Mouse (Mus musculus): ENCODE data around the gene Il9r. TPM values are rescaled to one million over a fixed set of nuclear protein-coding genes. Genes with fewer than 3 reads are reported as not detected.

The Il9r gene
- total RNA-seq, 4 experiments from 2014 or later, result not detected

- DNase-seq (ENCODE audit: low spot score in 2 of 2), result no peak
Observed at GRCm38 (mm10) chr11:32199230-32199629, 849 bp downstream of the Il9r start.

DNA sequence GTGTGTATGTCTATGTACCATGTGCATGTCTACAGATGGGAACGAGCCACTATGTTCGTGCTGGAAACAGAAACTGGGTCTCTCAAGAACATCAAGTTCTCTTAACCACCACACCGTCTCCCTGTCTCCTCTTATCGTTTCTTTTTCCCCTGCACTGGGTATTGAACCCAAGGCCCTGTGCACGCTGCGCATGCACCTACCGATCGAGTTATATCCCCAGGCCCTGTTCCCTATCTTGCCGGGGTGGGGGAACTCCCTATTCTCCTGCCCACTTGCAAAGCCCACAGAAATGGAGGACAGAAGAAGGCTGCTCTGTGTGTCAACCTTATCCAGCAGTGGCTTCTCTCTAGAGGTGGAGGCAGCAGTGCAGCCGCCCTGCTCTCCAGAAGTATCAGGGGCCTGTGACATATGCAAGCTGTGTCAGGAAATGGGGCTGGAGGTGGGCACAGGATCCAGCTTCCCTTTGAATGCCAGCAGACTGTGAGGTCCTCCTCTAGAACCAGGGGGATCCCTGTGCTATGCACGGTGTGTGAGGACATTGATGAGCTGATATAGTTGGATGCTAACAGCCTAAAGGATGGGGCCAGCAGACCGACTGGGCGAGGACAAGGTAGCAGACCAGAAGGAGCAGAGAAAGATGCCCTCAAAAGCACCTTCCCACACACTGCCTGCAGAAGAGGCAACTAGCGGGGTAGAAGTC, 1.7 kb downstream of the Il9r start:
- no peak for DNase-seq (ENCODE audit: low spot score in 2 of 2)

- no peak for DNase-seq (ENCODE audit: low spot score in 2 of 2)
Observed at GRCm38 (mm10) chr11:32197766-32198165, 2.3 kb downstream of the Il9r start.

GRCm38 (mm10) chr11:32196727-32197126, 3.4 kb downstream of the Il9r start:
- DNase-seq (ENCODE audit: low spot score in 2 of 2), result no peak

DNA sequence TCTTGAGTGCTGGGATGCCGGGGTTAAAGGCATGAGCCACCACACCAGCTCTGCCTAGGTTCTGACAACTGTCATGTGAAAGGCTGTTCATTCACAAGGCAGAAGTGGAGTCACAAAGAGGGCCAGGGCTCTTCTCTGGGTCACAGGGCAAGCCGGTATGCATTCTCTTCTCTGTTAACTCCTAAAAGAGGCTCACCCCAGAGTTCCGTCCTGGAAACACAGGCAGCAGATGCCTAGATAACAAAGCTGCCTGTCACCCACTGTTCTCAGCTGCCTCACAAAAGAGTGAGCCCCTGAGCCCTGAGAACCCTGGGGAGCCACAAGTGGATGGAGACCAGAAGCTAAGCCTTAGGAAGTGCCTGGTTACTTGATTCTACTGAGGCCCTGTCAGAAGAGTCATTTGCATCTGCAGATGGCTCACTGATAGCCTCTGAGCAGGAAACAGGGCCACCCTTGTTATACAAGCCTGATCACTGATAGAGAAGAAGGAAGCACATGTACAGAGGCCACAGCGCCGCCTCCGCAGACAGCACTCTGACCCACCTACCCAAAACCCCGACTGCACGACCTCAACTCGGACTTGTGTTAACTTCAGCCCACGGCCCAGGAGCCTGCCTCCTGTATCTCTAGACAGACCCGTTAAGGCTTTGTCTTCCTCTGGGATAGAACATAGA, 4.1 kb downstream of the Il9r start:
- no peak for DNase-seq (ENCODE audit: low spot score in 2 of 2)

DNA sequence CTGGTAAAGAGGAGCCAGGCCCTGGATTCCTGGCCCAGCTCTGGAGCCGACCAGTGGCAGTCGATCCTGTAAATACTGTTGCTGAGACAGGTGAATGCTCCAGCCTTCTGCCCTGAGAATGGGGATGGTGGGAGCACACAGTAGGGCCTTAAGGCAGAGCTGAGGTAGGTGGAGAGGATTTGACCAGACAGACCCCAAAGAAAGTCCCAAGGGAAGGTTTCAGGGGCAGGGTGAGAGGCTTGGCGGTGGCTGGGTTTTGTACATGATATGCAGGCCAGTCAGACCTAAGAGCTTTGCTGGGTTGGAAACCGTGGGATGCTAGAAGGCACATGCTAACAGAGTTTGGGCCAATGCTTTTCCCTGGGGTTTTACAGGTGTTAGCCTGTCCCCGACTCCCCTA, 5.5 kb downstream of the Il9r start:
- no peak for DNase-seq (ENCODE audit: low spot score in 2 of 2)

GRCm38 (mm10) chr11:32194086-32194485, 6.0 kb downstream of the Il9r start:
- no peak for DNase-seq (ENCODE audit: low spot score in 2 of 2)

DNA sequence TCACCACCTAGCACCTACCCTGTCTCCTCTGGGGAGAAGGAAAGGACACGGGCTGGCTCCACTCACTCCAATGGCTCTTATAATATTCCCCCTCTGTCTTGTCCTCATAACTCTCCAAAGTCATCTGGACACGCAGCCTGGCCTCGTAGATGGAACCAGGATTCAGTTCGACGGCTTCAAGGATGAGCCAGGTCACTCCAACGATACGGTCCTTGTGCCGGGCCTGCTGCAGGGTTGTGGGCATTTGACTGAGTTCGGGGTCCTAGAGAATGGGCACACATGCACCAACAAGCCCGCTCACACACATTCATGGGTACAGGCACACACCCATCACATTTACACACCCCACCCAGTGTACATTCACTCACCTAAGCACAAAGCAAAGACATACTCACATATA, 6.9 kb downstream of the Il9r start:
- no peak for DNase-seq (ENCODE audit: low spot score in 2 of 2)

- DNase-seq (ENCODE audit: low spot score in 2 of 2), result no peak
Observed at GRCm38 (mm10) chr11:32190603-32191110, 9.4 kb downstream of the Il9r start.

DNA sequence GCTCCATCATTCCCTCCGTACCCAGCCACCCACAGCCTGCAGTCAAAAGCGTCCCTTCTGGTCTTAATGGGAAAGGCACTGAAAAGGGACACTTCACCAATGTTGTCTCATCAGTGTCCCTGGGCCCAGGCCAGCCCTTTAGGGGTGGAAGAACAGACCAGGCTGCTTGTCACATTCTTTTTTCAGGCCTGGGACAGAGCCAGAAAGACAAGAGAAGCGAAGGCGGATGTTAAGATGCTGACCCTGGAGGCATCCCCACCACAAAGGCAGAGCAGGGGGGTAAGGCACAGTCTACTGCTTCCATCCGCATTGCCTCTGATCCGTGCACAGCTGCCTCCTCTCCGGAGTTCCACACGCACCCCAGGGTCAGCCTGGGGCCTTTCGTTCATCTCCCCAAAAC, 10.0 kb downstream of the Il9r start:
- no peak for DNase-seq (ENCODE audit: low spot score in 2 of 2)

- DNase-seq (ENCODE audit: low spot score in 2 of 2), result no peak
Observed at GRCm38 (mm10) chr11:32189434-32189833, 10.6 kb downstream of the Il9r start.

DNA sequence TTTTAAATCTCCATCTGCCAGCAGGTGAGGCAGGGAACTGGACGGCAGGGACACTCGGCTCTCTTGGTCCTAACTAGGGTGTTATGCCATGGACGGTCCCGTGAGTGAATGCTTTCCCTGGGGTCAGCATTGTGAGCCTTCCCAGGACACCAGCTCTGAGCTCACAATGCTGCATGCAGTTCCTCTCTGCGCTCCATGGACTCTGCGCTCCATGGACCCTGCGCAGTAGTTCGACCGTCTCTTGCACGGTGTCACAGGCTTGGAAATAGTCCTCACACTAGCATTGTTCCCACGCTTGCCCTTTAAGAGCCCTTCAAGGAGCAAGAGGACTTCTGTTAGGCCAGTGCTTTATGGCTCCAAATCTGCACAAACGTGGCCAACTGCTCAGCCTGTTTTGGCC, 11.2 kb downstream of the Il9r start:
- DNase-seq (ENCODE audit: low spot score in 2 of 2), result no peak

DNA sequence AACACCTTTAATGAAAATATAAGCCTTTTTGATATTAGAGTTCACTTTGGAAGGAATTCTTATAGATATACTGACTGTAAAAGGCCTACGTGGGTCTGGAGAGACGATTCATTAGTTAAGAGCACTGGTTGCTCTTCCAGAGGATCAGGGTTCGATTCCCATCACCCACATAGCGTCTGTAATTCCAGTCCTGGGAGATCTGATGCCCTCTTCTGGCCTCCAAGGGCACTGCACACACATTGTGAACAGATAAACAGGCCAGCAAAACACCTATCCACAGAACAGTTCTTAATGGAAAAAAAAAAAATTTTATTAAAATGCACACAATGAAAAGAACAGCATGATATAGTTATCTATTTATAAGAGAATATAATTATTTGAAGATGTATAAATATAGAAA, 12.8 kb downstream of the Il9r start:
- no peak for DNase-seq (ENCODE audit: low spot score in 2 of 2)

- DNase-seq (ENCODE audit: low spot score in 2 of 2), result no peak
Observed at GRCm38 (mm10) chr11:32186031-32186430, 14.0 kb downstream of the Il9r start.

- DNase-seq (ENCODE audit: low spot score in 2 of 2), result no peak
Observed at GRCm38 (mm10) chr11:32184469-32184868, 15.6 kb downstream of the Il9r start.

DNA sequence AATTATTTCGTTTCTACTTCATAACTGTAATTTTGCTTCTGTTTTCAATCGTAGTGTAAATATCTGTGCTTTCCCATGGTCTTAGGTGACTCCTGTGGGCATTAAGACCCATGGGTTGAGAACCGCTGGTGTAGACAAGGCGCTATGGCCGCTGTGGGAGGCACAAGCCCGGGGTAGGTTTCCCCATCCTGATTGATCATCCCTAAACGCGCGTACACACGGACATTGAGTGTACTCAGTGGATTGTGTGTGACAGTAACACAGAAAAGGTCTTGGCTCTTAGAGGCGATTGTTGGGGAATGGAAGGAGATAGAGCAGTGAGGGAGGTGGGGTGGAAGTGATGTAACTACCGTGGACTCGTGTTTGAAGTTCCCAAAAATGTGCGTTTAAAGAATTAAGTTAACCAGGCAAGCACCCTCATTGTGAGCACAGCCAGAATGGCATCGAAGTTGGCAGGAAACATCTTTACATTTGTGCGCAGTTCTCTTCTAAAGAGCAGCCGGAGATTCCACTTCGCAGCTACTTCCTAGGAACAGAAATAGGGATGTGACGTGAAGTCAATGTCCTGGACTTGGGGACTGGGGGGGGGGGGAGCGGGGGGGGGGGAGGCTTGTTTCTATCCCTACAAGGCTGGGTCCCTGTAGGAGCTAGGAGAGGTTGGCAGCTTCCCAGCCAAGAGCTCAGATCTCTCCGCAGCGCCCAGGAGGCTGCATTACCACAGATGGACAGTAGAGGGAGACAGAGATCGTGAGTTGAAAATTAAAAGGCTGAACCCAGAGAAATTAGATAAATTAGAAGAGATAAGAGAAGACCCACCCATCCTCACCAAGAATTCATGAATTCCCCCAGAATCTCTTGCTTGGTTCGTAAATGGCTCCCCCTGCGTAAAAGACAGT, 17.9 kb downstream of the Il9r start:
- peak; percentile 67 to 89 for DNase-seq (ENCODE audit: low spot score in 2 of 2)

DNA sequence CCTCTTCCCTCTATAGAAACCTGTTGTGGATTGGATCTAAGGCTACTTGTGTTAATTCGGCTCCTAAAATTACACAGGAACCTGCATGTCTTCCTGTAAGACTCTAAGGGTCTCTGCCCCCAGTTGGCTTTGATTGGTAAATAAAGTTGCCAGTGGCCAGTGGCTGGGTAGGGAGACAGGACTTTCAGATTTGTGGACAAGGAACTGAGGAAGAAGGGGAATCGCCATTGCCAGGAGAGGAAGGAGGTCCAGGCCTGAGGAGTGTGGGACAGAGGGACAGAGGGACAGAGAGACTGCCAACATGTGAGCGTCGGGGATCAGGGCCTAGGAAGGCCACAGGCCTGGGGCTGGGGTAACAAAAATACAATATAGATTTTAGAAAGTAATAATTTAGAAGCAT, 18.8 kb downstream of the Il9r start:
- no peak for DNase-seq (ENCODE audit: low spot score in 2 of 2)

DNA sequence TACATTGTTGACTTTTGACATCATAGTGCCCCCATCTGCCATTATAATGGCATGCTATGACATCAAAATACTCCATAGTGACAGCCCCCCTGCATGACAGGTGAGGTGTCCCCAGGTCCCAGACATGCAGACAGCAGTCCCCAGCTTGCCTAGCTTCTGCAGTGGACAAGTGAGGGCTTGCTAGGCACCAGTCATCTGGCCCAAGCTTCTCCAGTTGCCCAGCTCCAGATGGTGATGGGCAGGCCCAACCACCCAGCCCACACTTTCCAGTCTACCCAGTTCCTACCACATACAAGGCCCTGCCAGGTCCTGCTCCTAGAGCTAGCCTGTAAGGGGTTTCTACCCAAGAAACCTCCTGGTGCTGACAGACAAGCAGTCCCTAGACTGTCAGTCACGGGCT, 21.6 kb downstream of the Il9r start:
- no peak for DNase-seq (ENCODE audit: low spot score in 2 of 2)

- no peak for DNase-seq (ENCODE audit: low spot score in 2 of 2)
Observed at GRCm38 (mm10) chr11:32166683-32167082, 33.4 kb downstream of the Il9r start.

DNA sequence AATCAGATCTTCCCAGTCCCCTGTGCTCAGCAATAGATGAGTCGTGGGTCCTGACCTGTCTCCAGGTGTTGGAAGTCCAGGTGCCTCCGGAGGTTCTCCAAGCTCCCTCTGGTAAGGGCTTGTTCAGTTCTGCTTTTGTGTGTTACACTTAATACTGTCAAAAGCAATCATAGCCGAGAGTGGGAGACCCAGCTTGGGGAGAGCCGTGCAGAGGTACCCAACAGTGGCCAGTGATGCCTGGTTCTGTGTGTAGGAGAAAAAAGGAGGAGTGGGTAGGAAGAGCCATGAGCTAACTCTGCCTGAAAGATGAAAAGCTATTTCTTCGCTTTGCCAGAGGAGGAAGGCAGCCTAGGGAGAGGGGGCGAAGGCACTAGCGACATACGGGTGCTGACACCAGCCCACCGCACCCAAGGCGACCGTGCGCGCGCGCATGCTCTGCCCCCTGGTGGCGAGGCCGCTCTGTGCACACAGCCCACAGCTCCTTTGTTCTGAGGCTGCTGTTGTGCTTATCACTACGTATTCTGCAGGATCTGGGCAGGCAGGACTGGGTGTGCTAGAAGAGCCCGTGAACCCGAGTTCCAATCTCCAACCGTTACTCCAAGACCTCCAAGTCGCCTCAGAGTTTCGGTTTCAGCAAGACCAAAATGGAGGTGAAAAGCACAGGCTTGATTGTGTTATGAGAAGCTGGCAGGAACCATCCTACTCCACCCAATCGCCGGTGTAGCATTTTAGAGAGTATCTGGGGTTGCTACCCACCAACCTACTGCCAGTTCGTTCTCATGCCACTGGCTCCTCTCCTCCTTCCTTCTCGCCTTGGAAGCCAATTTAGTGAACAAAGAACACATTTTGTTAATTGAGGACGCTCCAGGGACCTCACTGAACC, 37.9 kb downstream of the Il9r start:
- peak; percentile 66 to 87 for DNase-seq (ENCODE audit: low spot score in 2 of 2)

DNA sequence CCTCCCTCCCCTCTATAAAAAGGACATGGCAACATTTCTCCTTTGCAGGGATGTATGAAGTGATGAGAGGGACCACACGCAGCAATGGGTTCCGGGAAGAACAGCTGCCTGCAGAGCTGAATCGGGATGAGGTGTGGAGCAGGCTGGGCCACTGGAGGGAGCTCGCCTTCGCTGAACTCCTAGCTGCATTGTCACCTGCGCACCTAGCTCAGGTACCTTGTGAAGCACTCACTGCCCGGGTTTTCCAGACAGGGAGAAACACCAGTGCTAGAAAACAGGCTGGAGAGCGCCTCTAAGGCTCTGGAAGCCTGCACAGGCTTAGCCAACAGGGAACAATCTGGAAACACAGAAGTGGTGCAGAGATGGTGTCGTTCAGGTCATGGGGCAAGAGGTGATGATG, 38.6 kb downstream of the Il9r start:
- DNase-seq (ENCODE audit: low spot score in 2 of 2), result no peak
